Mouse (Mus musculus): ENCODE measurements around the gene Fpr2. TPM values are rescaled to one million over a fixed set of nuclear protein-coding genes. Genes with fewer than 3 reads are reported as not detected.

Gene Fpr2
- polyA plus RNA-seq, 1 experiment from 2014 or later, result not detected

DNA sequence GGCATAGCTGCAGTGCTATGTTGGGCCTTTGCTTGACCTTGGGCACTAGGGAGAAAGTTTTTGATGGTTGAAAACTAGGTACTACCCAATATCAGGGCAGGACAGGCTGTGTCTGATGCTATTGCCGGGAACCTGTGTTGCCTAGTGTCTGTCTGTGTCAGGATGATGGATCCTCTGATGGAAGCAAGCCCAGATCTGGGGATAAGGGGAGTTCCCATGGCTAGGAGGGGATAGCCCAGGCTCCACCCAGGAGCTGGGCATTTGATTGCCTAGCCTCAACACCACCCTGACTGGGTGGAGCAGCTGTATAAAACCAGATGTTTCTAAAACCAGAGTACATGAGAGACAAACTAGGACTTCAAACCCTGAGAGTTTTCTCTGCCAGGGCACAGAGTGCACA lies 31.0 kb upstream of the Fpr2 start:
- Histone ChIP-seq H3K4me1 (peaks cover 13% of the 10 kb centered on the region), H3K27me3 (no peaks in the 10 kb centered on the region), H3K4me3 (no peak overlapping the region), H3K4me2 (replicated peaks) (no peak overlapping the region), H3K27ac (no peak overlapping the region), H3K36me3 (0 out of 2 replicates have a peak, but pooled peaks cover 6% of the 10 kb centered on the region), H3K9ac (no peak overlapping the region), H3K9me3 (no peaks in the 10 kb centered on the region)
- ATAC-seq (ENCODE audit: insufficient number of reproducible peaks, insufficient read depth, low FRiP score, low TSS enrichment), result no peak
- 76% methylated on average over 1 of the region's 1 CpGs for whole genome bisulfite sequencing

DNA sequence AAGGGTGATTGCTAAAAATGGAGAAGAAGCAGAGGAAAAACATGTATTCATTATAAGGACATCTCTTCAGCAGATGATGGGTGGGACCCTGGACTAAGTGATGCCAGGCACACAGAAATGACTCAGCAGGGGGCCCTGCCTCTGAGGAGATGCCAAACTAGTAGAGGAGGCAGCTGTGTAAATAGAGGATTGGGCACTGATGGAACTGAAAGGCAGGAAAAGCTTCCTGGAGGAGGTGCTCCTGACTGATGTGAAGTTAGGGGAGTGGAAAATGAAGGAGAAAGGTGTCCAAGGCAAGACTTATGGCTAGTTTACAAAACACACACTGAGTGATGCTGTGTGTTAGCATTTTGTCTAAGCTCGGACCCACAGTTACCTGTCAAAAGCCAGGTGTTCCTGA lies 30.2 kb upstream of the Fpr2 start:
- no peak for ATAC-seq (ENCODE audit: insufficient number of reproducible peaks, insufficient read depth, low FRiP score, low TSS enrichment)
- no peak overlapping the region for H3K9ac ChIP-seq
- no peaks in the 10 kb centered on the region for H3K9me3 ChIP-seq
- peaks cover 10% of the 10 kb centered on the region; the same call in 1 of the 2 replicates for H3K36me3 ChIP-seq
- H3K27me3 ChIP-seq, result no peaks in the 10 kb centered on the region
- H3K4me1 ChIP-seq, result peaks cover 13% of the 10 kb centered on the region
- H3K27ac ChIP-seq, result no peak overlapping the region
- H3K4me2 ChIP-seq (replicated peaks), result no peak overlapping the region
- no peak overlapping the region for H3K4me3 ChIP-seq
- WGBS, result 100% methylated on average over 1 of the region's 1 CpGs

DNA sequence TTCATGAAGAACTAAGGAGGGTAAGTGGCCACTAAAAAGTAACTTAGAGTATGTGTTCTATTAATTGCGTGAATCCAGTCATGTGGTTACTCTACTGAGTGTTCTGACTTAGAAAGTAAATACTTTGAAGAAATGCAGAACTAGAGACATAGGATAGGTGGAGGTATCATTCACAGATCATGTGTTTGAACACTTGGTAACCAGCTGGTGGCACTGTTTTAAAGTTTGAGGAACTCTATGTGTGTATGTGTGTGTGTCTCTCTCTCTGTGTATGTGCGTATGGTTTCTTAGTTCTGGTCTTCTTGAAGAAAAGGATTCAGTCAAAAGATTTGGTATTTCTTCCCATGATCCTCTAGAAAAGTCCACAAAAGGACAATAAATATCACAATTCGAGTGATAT lies 27.5 kb upstream of the Fpr2 start:
- Histone ChIP-seq H3K9me3 (no peaks in the 10 kb centered on the region), H3K36me3 (peaks cover 19% of the 10 kb centered on the region), H3K9ac (no peak overlapping the region), H3K27me3 (no peaks in the 10 kb centered on the region), H3K4me3 (no peak overlapping the region), H3K4me2 (replicated peaks) (no peak overlapping the region), H3K27ac (no peak overlapping the region), H3K4me1 (peaks cover 7% of the 10 kb centered on the region)
- no peak for ATAC-seq (ENCODE audit: insufficient number of reproducible peaks, insufficient read depth, low FRiP score, low TSS enrichment)
- 78% methylated on average over 3 of the region's 3 CpGs for WGBS

- H3K36me3 ChIP-seq, result peaks cover 19% of the 10 kb centered on the region
- WGBS, result 70% methylated on average over 1 of the region's 1 CpGs
Measured at GRCm38 (mm10) chr17:17862360-17862759, 25.3 kb upstream of the Fpr2 start.

GRCm38 (mm10) chr17:17865168-17865567 lies 22.5 kb upstream of the Fpr2 start:
- 61% methylated on average over 2 of the region's 2 CpGs for WGBS
- no peak overlapping the region for H3K4me3 ChIP-seq
- no peak overlapping the region for H3K27ac ChIP-seq
- no peaks in the 10 kb centered on the region for H3K4me1 ChIP-seq
- no peak for ATAC-seq (ENCODE audit: insufficient number of reproducible peaks, insufficient read depth, low FRiP score, low TSS enrichment)
- H3K36me3 ChIP-seq, result peaks cover 19% of the 10 kb centered on the region
- no peak overlapping the region for H3K9ac ChIP-seq
- H3K4me2 ChIP-seq (replicated peaks), result no peak overlapping the region
- H3K9me3 ChIP-seq, result no peaks in the 10 kb centered on the region
- no peaks in the 10 kb centered on the region for H3K27me3 ChIP-seq

More at GRCm38 (mm10) chr17:17862360-17862759, 25.3 kb upstream of the Fpr2 start:
- Histone ChIP-seq H3K4me3 (no peak overlapping the region), H3K9me3 (no peaks in the 10 kb centered on the region), H3K27ac (no peak overlapping the region), H3K27me3 (no peaks in the 10 kb centered on the region), H3K4me1 (no peaks in the 10 kb centered on the region), H3K9ac (no peak overlapping the region), H3K4me2 (replicated peaks) (no peak overlapping the region)
- no peak for ATAC-seq (ENCODE audit: insufficient number of reproducible peaks, insufficient read depth, low FRiP score, low TSS enrichment)

DNA sequence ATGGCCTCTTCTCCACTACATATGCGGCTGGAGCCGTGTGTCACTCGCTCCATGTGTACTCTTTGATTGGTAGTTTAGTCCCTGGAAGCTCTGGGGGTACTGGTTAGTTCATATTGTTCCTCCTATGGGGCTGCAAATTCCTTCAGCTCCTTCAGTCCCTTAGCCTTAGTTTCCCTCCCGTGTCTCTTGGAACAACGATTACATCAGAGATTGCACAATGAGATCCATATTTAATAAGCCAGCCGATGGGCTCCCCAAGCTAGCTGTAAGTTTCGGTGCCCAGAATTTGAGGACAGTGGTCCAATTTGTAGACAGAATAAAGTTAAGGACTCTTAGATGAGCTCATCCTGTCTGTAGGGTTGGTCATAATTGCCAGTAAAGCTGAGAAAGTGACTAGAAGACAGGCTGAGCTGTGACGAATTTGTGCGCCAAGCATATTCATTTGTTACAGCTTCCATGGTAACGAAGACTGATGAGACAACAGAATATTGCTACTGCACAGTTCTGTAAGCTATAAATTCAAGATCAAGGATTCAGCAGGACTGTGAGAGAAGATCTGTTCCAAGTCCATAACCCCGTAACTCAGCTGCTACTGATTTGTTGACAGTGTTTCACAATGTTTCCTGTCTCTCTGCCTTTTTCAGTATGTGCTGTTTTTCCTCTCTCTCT lies 20.7 kb upstream of the Fpr2 start:
- Histone ChIP-seq H3K9ac (no peak overlapping the region), H3K4me3 (no peak overlapping the region), H3K27ac (no peak overlapping the region), H3K9me3 (no peaks in the 10 kb centered on the region), H3K36me3 (peaks cover 19% of the 10 kb centered on the region), H3K27me3 (no peaks in the 10 kb centered on the region), H3K4me2 (replicated peaks) (no peak overlapping the region), H3K4me1 (no peaks in the 10 kb centered on the region)
- WGBS, result 90% methylated on average over 11 of the region's 11 CpGs
- ATAC-seq (ENCODE audit: insufficient number of reproducible peaks, insufficient read depth, low FRiP score, low TSS enrichment), result no peak

- H3K4me3 ChIP-seq, result no peak overlapping the region
- no peak for ATAC-seq (ENCODE audit: insufficient number of reproducible peaks, insufficient read depth, low FRiP score, low TSS enrichment)
- WGBS, result 84% methylated on average over 2 of the region's 2 CpGs
- no peaks in the 10 kb centered on the region for H3K36me3 ChIP-seq
- H3K9ac ChIP-seq, result no peak overlapping the region
- H3K4me1 ChIP-seq, result no peaks in the 10 kb centered on the region
- H3K27me3 ChIP-seq, result no peaks in the 10 kb centered on the region
- H3K9me3 ChIP-seq, result no peaks in the 10 kb centered on the region
- no peak overlapping the region for H3K27ac ChIP-seq
- no peak overlapping the region for H3K4me2 ChIP-seq (replicated peaks)
Measured at GRCm38 (mm10) chr17:17870892-17871550, 16.6 kb upstream of the Fpr2 start.

- no peak for ATAC-seq (ENCODE audit: insufficient number of reproducible peaks, insufficient read depth, low FRiP score, low TSS enrichment)
- Histone ChIP-seq H3K36me3 (no peaks in the 10 kb centered on the region), H3K27me3 (no peaks in the 10 kb centered on the region), H3K4me1 (no peaks in the 10 kb centered on the region), H3K4me3 (no peak overlapping the region), H3K27ac (no peak overlapping the region), H3K9me3 (no peaks in the 10 kb centered on the region), H3K9ac (no peak overlapping the region), H3K4me2 (replicated peaks) (no peak overlapping the region)
- 88% methylated on average over 2 of the region's 2 CpGs for WGBS
Measured at GRCm38 (mm10) chr17:17871697-17872096, 15.9 kb upstream of the Fpr2 start.

GRCm38 (mm10) chr17:17879347-17879746 lies 8.3 kb upstream of the Fpr2 start:
- Histone ChIP-seq H3K4me1 (no peaks in the 10 kb centered on the region), H3K9ac (no peak overlapping the region), H3K27ac (no peak overlapping the region), H3K4me3 (no peak overlapping the region), H3K4me2 (replicated peaks) (no peak overlapping the region), H3K36me3 (no peaks in the 10 kb centered on the region), H3K9me3 (no peaks in the 10 kb centered on the region), H3K27me3 (no peaks in the 10 kb centered on the region)
- no peak for ATAC-seq (ENCODE audit: insufficient number of reproducible peaks, insufficient read depth, low FRiP score, low TSS enrichment)
- WGBS, result 82% methylated on average over 1 of the region's 1 CpGs

- Histone ChIP-seq H3K9me3 (no peaks in the 10 kb centered on the region), H3K4me3 (no peak overlapping the region), H3K4me2 (replicated peaks) (no peak overlapping the region), H3K36me3 (no peaks in the 10 kb centered on the region), H3K27ac (no peak overlapping the region), H3K4me1 (no peaks in the 10 kb centered on the region), H3K27me3 (no peaks in the 10 kb centered on the region), H3K9ac (no peak overlapping the region)
- WGBS, result 78% methylated on average over 3 of the region's 3 CpGs
- no peak for ATAC-seq (ENCODE audit: insufficient number of reproducible peaks, insufficient read depth, low FRiP score, low TSS enrichment)
Measured at GRCm38 (mm10) chr17:17882672-17883071, 5.0 kb upstream of the Fpr2 start.

DNA sequence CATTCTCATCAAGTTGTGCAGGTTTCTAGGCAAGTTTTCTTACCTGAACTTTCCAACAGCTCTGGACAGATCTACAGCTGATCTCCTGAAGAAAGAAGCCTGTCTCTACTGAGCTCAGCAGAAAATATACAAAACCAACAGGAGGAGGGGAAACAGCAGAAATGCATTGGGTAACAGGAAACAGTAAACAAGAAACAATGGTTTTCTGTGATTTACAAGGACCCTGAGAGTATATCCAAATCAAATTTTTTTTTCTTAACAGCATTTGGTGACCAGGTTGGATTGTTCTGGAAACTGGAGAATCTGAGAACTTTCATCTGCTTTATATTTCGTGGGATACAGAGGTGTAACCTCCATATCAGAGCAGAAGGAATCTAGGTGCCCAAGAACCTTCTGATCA lies 3.8 kb upstream of the Fpr2 start, which contains the start of gene Fpr1:
TSS of gene Fpr1 (minus strand) at position 101 of the 400 bp plus-strand sequence.
- H3K36me3 ChIP-seq, result no peaks in the 10 kb centered on the region
- H3K27ac ChIP-seq, result no peak within 1 kb of the TSS
- H3K27me3 ChIP-seq, result no peaks in the 10 kb centered on the region
- no peak within 1 kb of the TSS for H3K9ac ChIP-seq
- no peaks in the 10 kb centered on the region for H3K4me1 ChIP-seq
- no peaks in the 10 kb centered on the region for H3K9me3 ChIP-seq
- ATAC-seq (ENCODE audit: insufficient number of reproducible peaks, insufficient read depth, low FRiP score, low TSS enrichment), result no peak
- no peak within 1 kb of the TSS for H3K4me3 ChIP-seq
- 64% methylated on average over 1 of the region's 1 CpGs for WGBS
- no peak within 1 kb of the TSS for H3K4me2 ChIP-seq (replicated peaks)

DNA sequence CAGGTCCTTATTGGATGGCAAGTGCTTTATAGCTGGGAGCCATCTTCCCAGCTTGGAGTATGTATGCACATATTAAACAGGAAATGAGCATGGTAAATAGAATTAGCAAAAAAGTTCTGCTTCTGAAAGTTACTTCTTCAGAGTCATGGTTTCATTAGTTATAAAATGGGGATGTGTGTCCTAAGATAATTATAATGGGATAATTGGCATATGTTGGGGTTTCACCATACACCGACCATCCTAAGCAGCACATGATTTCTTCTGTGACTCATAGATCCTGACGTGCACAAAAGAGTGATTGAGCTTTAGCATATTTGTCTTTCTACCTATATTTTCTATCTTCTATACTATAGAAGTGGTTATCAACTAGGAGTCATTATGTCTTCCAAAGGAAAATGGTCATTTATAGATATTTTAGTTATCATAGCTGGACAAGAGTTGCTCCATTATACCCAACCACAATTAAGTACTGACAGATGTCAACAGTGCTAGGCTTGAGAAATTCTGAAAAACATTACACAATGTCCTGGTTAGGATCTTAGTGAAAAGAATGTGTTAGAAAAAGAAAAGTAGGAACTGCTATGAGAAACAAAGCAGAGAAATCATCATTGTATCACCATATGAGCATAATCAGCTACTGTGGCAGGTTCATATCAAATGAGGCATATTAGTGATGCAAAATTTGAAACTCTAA lies 2.3 kb downstream of the Fpr2 start:
- no peaks in the 10 kb centered on the region for H3K36me3 ChIP-seq
- no peak overlapping the region for H3K4me2 ChIP-seq (replicated peaks)
- no peak overlapping the region for H3K9ac ChIP-seq
- no peaks in the 10 kb centered on the region for H3K4me1 ChIP-seq
- H3K27me3 ChIP-seq, result no peaks in the 10 kb centered on the region
- ATAC-seq (ENCODE audit: insufficient number of reproducible peaks, insufficient read depth, low FRiP score, low TSS enrichment), result no peak
- no peak overlapping the region for H3K27ac ChIP-seq
- H3K4me3 ChIP-seq, result no peak overlapping the region
- WGBS, result 74% methylated on average over 2 of the region's 2 CpGs
- H3K9me3 ChIP-seq, result no peaks in the 10 kb centered on the region
